Mouse (Mus musculus) inflammation-experienced regulatory T-cells (primary cell): ENCODE measurements around the gene Olfr829. TPM values are rescaled to one million over a fixed set of nuclear protein-coding genes. Genes with fewer than 3 reads are reported as not detected.

Experiments
- polyA plus RNA-seq, 2 experiments: library from polyadenylated mRNA; unstranded; fragments of 100-300 nt; shearing (Covaris generic); gene quantifications; one replicate each; pipeline ENCODE4 v1.2.1; 2017

Gene Olfr829
- polyA plus RNA-seq: not detected

DNA sequence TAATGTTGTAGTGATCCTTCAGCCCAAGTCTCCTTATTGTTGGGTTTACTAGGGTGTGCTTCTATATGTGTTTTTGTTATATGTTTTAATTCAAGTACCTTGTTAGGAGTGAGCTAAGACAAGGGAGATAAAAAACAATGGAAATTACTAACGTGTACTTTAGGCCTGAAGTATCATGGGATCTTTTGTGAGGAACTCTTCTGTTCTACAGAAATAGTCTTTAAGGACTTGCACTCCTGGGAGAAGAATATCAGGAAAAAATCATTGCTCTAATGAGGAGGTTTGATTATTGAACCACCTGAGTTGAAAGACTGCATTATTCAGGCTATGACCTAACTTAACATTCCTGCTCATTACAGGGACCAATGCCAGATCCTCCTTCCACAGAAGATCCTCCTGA lies at the start of gene Olfr829:
Gene Olfr829, plus strand, starts transcription at position 301 of the 400 bp plus-strand sequence.

DNA sequence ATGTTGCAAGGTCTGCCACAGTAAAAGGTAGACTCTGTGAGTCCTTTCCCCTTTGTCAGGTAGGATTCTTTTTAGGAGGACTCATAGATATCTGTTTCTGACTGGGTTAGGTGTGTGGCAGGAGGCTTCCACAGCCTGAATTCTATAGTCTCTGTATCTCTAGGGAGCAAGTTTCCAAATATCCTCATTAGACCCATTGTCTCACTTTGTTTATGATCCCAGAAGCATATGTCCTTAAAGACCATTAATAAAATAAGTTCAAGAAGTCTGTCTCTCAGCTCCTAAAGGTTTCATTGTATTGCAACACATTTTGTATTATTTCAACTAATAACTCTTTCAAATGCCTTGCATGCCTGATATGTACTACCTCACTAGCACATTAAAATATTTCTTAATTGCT lies 35.3 kb upstream of the Olfr829 start, which contains the start of gene Olfr828:
Gene Olfr828, minus strand, starts transcription at position 101 of the 400 bp plus-strand sequence.

DNA sequence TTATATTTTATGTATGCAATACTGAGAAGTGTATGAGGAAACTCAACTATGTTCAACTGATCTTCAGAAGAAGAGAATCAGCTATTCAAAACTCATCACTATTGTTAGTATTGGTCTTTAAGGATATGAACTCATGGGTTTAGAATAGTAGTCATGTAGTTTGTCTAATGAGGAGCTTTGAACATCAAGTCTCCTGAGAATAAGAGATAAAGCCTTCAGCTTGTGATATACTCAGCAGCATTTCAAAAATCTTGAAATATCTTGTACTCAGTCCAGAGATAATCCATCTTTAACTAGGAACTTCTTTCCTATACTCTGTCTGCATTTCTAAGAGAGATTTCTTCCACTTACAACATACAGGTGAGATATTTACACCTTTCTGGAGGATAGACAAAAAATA lies 19.7 kb downstream of the Olfr829 start, which contains the start of gene Olfr830:
Gene Olfr830, plus strand, starts transcription at position 301 of the 400 bp plus-strand sequence.

Other genes with a start within 250 kb of the Olfr829 start
- under 1 TPM; 0.24 to 0.57 TPM for gene Muc16, start 180.4 kb upstream of the Olfr829 start, polyA plus RNA-seq
- under 1 TPM; 0.14 to 0.83 TPM for gene Olfr24, start 90.9 kb upstream of the Olfr829 start, polyA plus RNA-seq
- not detected for gene Olfr828, start 35.4 kb upstream of the Olfr829 start, polyA plus RNA-seq
- under 1 TPM in 1 of 2 experiments, not detected in 1; 0.13 TPM for gene Olfr830, start 19.8 kb downstream of the Olfr829 start, polyA plus RNA-seq
- not detected for gene Olfr832, start 82.2 kb downstream of the Olfr829 start, polyA plus RNA-seq
- not detected for gene Olfr834, start 133.1 kb downstream of the Olfr829 start, polyA plus RNA-seq
- not detected for gene Olfr835, start 177.8 kb downstream of the Olfr829 start, polyA plus RNA-seq